Mouse (Mus musculus) midbrain, postnatal 0 days (tissue): ENCODE measurements around the gene Pml. TPM values are rescaled to one million over a fixed set of nuclear protein-coding genes. Genes with fewer than 3 reads are reported as not detected.
A peak's percentile ranks its signal among the peaks of the same experiment; 100 is the strongest.

Experiments
- ATAC-seq: fragments of 200-750 bp; cut with Nextera tagmentation; 2 replicates; pipeline ENCODE4 v1.8.0; 2017; ENCODE audit warnings: moderate number of reproducible peaks, mild to moderate bottlenecking, moderate TSS enrichment, moderate library complexity; ENCODE audit not compliant: low FRiP score
- DNase-seq: peaks from one replicate; pipeline ENCODE4 v3.0.0-alpha.2; 2015; ENCODE audit warnings: low spot score
- H3K27ac ChIP-seq: fragments of 300-500 bp; sonication (generic); 2 replicates; pipeline ENCODE4 v1.5.1; 2014; ENCODE audit warnings: low read depth, mild to moderate bottlenecking, low read length, mixed read lengths
- H3K27me3 ChIP-seq: fragments of 300-500 bp; sonication (generic); 2 replicates; pipeline ENCODE4 v1.6.1; 2014; ENCODE audit warnings: low read length, control low read depth, mixed read lengths; ENCODE audit not compliant: insufficient read depth
- H3K36me3 ChIP-seq: fragments of 300-500 bp; sonication (generic); 2 replicates; pipeline ENCODE4 v1.6.1; 2014; ENCODE audit warnings: low read length, control low read depth, mixed read lengths; ENCODE audit not compliant: insufficient read depth
- H3K4me1 ChIP-seq: fragments of 300-500 bp; sonication (generic); 2 replicates; pipeline ENCODE4 v1.6.1; 2014; ENCODE audit warnings: mild to moderate bottlenecking, control low read depth, antibody characterized with exemption, low read length, mixed read lengths; ENCODE audit not compliant: insufficient read depth
- H3K4me2 ChIP-seq: fragments of 300-500 bp; sonication (generic); 2 replicates; pipeline ENCODE4 v1.6.1; 2014; ENCODE audit warnings: low read depth, mild to moderate bottlenecking, low read length, mixed read lengths; ENCODE audit not compliant: poor library complexity, severe bottlenecking
- H3K4me3 ChIP-seq: fragments of 300-500 bp; sonication (generic); 2 replicates; pipeline ENCODE4 v1.5.1; 2014; ENCODE audit warnings: low read depth, mild to moderate bottlenecking, low read length, moderate library complexity
- H3K9ac ChIP-seq: fragments of 300-500 bp; sonication (generic); replicated peaks from 2 replicates; pipeline ENCODE4 v1.6.1; 2014; ENCODE audit warnings: mild to moderate bottlenecking, low read length, moderate library complexity, mixed read lengths; ENCODE audit not compliant: poor library complexity, severe bottlenecking
- H3K9me3 ChIP-seq: fragments of 300-500 bp; sonication (generic); 2 replicates; pipeline ENCODE4 v1.6.1; 2016; ENCODE audit warnings: low read length, control low read depth
- CTCF ChIP-seq: IDR thresholded peaks from 2 replicates; pipeline ENCODE4 v1.5.1; 2016; ENCODE audit warnings: antibody characterized with exemption, mild to moderate bottlenecking
- WGBS: fragments of 180-500 bp; shearing (Covaris S2); extraction: QIAGEN DNeasy Blood & Tissue Kit; methylation state at CpG from one replicate; pipeline ENCODE4 v1.1.7; 2014; 5-methylcytosine and 5-hydroxymethylcytosine counted together
- polyA plus RNA-seq: library from polyadenylated mRNA; unstranded; fragments of >200 nt; fragmentation: Nextera tagmentation; extraction: Ambion mirVana; gene quantifications from 2 replicates; pipeline ENCODE4 v1.2.1, GENCODE M21; 2015
- total RNA-seq: library from RNA; depleted of rRNA; stranded (reverse); fragments of >200 nt; gene quantifications from 2 replicates; pipeline ENCODE4 v1.2.3, GENCODE M21; 2014

Gene Pml
- total and polyA plus RNA-seq, 2 experiments from 2014 or later, result 3.2 to 9.0 TPM

- no peak overlapping the region for H3K9ac ChIP-seq
- DNase-seq (peak; percentile 82), ATAC-seq (no peak)
- H3K9me3 ChIP-seq, result no peaks in the 10 kb centered on the region
- H3K36me3 ChIP-seq, result no peaks in the 10 kb centered on the region
- TF ChIP-seq CTCF, result peak; percentile 82
- no peak overlapping the region for H3K27ac ChIP-seq
- 57% methylated on average over 12 of the region's 12 CpGs for WGBS
- H3K4me3 ChIP-seq, result no peak overlapping the region
- H3K4me2 ChIP-seq, result no peak overlapping the region
- H3K27me3 ChIP-seq, result no peaks in the 10 kb centered on the region
- H3K4me1 ChIP-seq, result no peaks in the 10 kb centered on the region
Measured at GRCm38 (mm10) chr9:58268384-58269313, 19.1 kb upstream of the Pml start.

GRCm38 (mm10) chr9:58267046-58267445 is 17.5 kb upstream of the Pml start:
- H3K36me3 ChIP-seq, result peaks cover 9% of the 10 kb centered on the region; the same call in 1 of the 2 replicates
- no peaks in the 10 kb centered on the region for H3K4me1 ChIP-seq
- WGBS, result 67% methylated on average over 3 of the region's 3 CpGs
- no peak for ATAC-seq
- no peak overlapping the region for H3K9ac ChIP-seq
- no peak for DNase-seq
- no peaks in the 10 kb centered on the region for H3K9me3 ChIP-seq
- no peaks in the 10 kb centered on the region for H3K27me3 ChIP-seq
- H3K27ac ChIP-seq, result no peak overlapping the region
- H3K4me3 ChIP-seq, result no peak overlapping the region
- no peak overlapping the region for H3K4me2 ChIP-seq
- no peak for TF ChIP-seq CTCF

GRCm38 (mm10) chr9:58266571-58267011 is 17.0 kb upstream of the Pml start:
- Histone ChIP-seq H3K4me2 (no peak overlapping the region), H3K27me3 (no peaks in the 10 kb centered on the region), H3K36me3 (peaks cover 13% of the 10 kb centered on the region), H3K27ac (no peak overlapping the region), H3K9me3 (no peaks in the 10 kb centered on the region), H3K4me1 (no peaks in the 10 kb centered on the region), H3K9ac (no peak overlapping the region), H3K4me3 (no peak overlapping the region)
- no peak for TF ChIP-seq CTCF
- no peak for DNase-seq
- ATAC-seq, result no peak
- WGBS, result 42% methylated on average over 4 of the region's 4 CpGs

DNA sequence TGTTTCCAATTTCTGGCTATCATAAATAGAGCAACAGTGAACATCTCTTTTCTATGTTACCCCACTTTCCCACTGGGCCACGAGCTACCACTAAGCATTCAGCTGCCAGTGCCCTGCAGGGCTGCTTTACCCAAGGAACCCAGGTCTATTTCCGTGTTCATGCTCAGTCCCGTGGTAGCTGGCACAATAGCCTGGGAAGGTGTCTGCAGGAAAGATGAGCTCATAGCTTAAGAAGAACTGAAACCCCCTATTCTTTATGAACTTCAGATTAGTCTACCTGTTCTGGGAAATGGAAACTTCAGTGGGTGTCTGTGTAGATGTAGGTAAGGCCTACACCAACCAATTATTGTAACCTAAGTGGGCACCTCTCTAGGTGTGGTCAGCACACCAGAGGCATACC is 15.8 kb upstream of the Pml start:
- no peaks in the 10 kb centered on the region for H3K27me3 ChIP-seq
- no peak overlapping the region for H3K4me3 ChIP-seq
- H3K36me3 ChIP-seq, result peaks cover 21% of the 10 kb centered on the region
- H3K9me3 ChIP-seq, result no peaks in the 10 kb centered on the region
- TF ChIP-seq CTCF, result no peak
- no peaks in the 10 kb centered on the region for H3K4me1 ChIP-seq
- ATAC-seq (no peak), DNase-seq (no peak)
- WGBS, result 77% methylated on average over 3 of the region's 3 CpGs
- H3K27ac ChIP-seq, result no peak overlapping the region
- no peak overlapping the region for H3K9ac ChIP-seq
- no peak overlapping the region for H3K4me2 ChIP-seq

DNA sequence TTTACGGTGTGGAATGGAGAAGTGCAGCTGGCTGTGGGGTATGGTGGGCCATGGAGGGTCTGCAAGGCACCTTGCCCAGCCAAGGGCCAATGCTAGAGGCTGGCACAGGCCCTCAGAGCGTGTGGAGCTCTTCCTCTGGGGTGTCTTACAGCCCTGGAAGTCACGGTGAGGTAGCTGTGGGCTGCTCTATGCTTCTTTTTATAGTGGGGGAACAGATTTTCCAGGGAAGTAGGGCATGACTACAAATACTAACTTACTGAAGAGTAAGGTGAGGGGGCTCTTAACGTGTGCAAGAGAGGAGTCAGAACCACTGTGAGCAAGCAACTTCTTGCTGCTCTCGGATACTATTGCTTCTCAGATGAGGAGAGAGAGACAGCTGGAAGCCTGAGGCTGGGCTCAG is 12.9 kb upstream of the Pml start:
- ATAC-seq (no peak), DNase-seq (no peak)
- 94% methylated on average over 5 of the region's 5 CpGs for WGBS
- TF ChIP-seq CTCF, result no peak
- H3K4me1 ChIP-seq, result no peaks in the 10 kb centered on the region
- H3K4me2 ChIP-seq, result no peak overlapping the region
- H3K4me3 ChIP-seq, result no peak overlapping the region
- no peaks in the 10 kb centered on the region for H3K27me3 ChIP-seq
- no peak overlapping the region for H3K9ac ChIP-seq
- no peak overlapping the region for H3K27ac ChIP-seq
- H3K36me3 ChIP-seq, result peaks cover 43% of the 10 kb centered on the region
- H3K9me3 ChIP-seq, result no peaks in the 10 kb centered on the region
